Mouse (Mus musculus) v-Abl transformed pro-B cells (cell line): ENCODE results near the gene Sgce.
"Not testable (repeated sequence)": the region's sequence is repeated elsewhere in the genome, so short reads cannot be mapped to it uniquely, and the experiment has no call there.

Source experiments
- in situ Hi-C, 2 experiments: fragments of 400-800 bp; cut with MboI; formaldehyde crosslinking; loops; one replicate each; pipeline ENCODE4 v1.15.1; 2025; ENCODE audit not compliant: unreplicated experiment in 2 of 2

The Sgce gene

DNA sequence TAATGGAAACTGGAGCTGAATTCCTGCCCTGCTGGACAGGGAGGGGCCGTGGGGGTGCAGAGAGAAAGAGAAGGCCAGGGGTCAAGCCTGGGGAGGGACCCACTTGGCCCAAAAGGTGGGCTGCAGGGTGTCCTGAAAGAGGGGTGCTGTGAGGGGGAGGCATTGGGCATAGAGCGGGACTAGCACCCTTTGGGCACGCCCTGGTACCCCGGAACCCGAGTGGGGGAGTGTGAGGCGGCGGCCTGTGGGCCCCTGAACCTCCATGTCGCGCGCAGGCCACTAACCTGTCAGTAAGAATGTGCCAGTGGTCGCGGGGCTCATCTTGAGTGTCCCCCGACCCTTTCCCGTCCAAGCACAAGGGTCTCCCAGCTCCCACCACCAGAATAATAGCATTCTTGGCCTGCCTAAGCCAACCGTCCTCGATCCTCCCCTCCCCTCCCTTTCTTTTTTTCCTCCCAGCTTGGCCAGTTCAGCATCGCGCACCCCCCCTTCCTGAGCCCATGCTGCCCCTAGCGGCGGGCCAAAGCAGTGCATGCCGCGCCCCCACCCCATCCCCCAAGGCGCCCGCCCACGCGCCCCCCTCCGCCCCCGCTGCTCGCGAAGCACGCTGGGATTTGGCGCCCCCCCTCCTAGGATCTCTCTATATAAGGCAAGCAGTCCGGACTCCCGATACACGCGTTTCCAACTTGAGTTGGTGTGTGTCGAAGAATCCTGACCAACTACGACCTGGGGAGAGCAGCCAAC lies at the start of gene Sgce, which contains the start of gene Peg10:
Gene Sgce (minus strand): TSS at position 512 of the 744 bp plus-strand sequence.
Gene Peg10 (plus strand): TSS at position 611 of the 744 bp plus-strand sequence.
- in situ Hi-C loops: no loop called here

DNA sequence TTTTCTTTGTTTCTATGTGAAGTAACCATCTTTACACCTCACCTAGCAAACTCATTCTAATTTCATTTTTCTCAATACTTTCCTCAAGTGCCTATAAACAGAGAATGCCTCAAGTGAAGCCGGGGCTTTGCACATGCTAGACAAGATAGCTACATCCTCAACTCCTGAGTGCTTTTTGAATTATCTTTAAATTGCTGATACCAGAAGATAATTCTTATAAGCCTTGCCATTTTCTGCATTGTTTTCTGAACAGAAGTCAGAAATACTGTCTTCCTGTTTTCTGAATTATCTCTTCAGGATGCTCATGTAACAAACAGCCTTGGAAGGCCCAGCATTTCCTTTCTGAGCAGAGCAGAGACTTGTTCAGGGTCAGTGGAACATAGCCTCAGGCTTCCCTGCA lies 49.3 kb upstream of the Sgce start:
- in situ Hi-C loops: no loop called here

DNA sequence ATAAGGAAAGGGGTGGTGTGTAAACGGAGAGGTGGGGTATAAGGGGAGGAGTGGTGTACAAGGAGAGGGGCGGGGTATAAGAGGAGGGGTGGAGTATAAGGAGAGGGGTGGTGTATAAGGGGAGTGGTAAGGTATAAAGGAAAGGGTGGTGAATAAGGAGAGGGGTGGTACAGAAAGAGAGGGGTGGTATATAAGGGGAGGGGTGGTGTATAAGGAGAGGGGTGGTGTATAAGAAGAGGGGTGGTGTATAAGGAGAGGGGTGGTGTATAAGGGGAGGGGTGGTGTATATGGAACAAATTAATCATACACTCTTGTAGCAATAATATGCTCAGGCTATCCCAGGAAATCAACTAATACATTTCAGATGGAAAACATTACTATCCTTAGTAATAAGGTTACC lies 15.2 kb upstream of the Sgce start:
- in situ Hi-C loops: no loop called here

DNA sequence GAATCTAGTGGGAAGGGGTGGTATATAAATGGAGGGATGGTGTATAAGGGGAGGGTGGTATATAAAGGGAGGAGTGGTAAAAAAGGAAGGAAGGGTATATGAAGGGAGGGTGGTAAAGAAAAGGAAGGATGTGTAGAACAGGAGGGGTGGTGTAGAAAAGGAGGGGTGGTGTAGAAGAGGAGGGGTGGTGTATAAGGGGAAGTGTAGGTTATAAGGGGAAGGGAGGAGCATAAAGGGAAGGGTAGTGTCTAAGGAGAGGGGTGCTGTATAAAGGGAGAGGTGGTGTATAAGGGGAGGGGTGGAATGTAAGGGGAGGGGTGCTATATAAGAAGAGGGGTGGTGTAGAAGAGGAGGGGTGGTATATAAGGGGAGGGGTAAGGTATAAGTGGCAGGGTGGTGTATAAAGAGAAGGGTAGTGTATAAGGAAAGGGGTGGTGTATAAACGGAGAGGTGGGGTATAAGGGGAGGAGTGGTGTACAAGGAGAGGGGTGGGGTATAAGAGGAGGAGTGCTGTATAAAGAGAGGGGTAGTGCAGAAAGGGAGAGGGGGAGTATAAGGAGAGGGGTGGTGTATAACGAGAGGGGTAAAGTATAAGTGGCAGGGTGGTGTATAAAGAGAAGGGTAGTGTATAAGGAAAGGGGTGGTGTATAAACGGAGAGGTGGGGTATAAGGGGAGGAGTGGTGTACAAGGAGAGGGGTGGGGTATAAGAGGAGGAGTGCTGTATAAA lies 14.6 kb upstream of the Sgce start:
- in situ Hi-C loops: not testable (repeated sequence)

DNA sequence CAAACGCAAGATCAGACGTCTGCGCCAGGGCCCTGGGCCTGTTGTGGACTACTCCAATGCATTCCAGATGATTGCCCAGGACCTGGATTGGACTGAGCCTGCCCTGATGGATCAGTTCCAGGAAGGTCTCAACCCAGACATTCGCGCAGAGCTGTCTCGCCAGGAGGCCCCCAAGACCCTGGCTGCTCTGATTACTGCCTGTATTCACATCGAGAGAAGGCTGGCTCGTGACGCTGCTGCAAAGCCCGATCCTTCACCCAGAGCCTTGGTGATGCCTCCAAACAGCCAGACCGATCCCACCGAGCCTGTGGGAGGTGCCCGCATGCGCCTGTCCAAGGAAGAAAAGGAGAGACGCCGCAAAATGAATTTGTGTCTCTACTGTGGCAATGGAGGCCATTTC lies 7.9 kb upstream of the Sgce start:
- in situ Hi-C loops: no loop called here

DNA sequence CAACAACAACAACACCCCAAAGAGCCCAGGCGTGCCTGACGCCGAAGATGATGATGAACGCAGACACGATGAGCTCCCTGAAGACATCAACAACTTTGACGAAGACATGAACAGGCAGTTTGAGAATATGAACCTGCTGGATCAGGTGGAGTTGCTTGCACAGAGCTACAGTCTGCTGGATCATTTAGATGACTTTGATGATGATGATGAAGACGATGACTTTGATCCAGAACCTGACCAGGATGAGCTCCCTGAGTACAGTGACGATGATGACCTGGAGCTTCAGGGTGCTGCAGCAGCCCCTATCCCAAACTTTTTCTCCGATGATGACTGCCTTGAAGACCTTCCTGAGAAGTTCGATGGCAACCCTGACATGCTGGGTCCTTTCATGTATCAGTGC lies 7.3 kb upstream of the Sgce start:
- in situ Hi-C loops: no loop called here

DNA sequence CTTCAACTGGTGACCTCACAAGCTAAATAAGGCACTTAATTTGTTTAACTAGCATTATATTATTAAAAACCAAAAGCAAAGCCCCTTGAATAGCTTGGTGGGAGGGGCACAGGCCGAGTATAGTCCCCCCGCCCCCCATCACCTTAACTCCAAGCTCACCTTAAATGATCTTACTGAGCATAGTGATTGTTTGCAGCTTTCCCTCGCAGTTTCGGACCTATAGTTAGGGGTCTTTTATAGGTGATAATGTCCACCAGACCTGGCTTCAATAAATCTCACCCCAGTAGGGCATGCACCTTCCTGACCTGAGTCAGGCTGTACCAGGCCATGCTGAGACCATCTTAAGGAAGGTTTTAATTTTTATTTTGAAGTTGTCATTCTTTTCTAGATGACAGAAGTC lies 4.3 kb upstream of the Sgce start:
- in situ Hi-C loops: no loop called here

DNA sequence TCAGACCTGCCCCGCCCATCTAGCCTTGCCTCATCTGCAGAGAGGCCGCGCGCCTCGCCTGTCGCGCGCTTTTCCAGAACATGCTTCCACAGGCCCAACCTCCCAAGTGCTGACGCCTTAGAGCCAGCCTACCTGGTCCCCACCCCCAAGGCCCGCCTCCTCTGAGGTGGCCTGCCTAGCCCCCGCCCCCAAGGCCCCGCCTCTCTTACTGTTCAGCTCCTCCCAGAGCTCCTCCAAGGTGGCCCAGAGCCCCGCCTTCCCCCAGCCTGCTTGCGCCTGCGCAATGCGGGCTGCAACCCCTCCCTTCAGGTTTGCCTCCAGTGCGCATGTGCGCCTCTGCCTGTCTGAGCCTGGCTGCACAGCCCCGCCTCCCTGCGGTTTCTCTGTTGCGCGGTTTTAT lies 2.1 kb upstream of the Sgce start:
- in situ Hi-C loops: no loop called here

DNA sequence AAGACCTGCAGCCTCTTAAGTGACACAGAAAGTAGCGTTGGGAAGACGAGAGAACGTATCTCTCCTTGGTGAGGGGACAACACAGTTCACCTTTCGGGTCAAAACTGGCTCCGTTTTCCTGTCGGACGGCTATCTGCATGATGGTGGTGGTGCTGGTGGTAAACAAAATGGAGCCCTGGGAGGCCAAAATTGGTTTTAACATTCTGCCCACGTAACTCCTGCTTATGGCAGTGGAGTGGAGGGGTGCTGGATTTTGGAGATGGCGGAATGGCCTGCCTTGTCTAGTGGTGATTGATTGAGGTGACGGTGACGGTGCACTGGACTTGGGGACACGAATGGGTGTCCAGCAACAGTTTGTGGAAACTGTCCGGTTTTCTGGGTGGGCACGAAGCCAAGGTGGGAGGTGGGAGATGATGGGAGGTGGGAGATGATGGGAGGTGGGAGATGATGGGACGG lies 1.5 kb upstream of the Sgce start:
- in situ Hi-C loops: no loop called here

DNA sequence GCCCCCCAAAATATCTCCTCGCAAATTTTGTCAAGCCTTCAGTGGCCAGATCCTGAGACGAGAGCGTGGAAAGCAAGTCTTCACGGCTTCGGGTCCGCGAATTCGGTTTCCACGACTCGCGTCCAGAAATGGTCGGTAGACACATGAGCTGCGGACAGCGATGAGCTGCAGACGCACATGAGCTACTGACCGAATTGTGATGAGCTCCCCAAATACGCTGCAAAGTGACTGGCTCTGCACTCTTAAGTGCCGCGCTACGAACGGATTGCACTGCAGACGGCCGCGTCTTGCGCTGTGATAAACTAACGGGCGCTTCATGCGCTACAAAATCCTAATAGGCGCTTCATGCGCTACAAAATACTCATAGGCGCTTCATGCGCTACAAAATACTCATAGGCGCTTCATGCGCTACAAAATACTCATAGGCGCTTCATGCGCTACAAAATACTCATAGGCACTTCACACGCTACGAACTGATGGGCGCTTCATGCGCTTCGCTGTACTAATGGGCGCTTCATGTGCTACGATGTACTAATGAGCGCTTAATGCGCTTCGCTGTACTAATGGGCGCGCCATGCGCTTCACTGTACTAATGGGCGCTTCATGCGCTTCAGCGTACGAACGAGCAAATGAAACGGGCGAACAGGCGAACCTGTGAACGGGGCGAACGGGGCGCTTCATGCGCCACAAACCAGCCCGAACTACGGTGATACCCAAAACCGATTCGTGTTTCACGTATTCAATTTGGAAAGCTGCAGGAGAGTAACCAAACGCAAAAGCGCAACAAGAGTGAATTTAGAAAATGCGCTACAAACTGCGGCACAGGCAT lies 884 bp upstream of the Sgce start:
- in situ Hi-C loops: no loop called here

DNA sequence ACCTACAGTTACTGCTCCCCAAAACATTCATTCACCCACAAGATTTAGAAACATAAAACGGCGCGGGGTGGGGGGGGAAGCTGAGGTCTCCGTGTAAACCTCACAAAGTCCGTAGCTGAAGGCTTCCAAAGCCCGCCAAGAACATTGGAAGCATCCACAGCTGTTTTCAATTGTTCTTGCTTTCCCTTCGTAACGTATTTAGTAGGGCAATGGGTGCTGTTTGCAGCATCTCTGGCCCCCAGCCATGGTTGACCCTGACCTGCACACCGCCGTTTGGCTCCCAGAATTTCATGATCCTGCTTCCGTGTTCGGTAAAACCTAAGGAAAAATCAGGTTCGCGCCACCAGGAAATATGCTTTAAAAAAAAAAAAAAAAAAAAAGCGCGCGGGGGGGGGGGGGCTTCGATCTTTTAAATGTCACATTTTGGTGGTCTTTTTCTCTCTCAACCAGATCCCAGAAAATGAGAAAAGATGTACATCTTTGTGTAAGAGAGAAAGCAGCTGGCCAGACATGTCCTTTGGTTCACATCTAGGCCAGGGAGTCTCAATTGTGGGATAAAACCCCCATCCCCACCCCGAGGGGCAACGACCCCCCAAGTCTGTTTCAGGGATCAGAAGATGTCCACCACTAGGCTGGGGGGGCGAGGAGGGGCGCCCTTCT lies 841 bp downstream of the Sgce start:
- in situ Hi-C loops: no loop called here

DNA sequence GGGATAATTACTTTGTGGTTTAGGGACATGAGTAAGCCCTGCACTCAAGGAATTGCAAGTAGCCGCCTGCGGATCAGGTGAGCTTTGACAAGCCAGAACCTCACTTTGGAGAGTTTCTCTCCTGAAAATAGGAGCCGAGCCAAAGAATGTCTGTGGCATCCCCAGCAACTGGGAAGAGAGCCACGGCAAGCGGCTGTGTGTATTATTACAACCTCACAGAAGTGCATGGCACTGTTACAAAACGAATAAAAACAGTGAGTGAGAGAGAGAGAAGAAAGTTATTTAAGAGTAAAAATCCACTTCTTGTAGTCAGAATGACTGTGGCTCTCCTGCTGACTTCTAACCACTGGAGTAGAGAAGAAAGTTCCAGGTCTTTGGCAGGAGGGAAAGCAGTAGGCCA lies 6.5 kb downstream of the Sgce start:
- in situ Hi-C loops: no loop called here

DNA sequence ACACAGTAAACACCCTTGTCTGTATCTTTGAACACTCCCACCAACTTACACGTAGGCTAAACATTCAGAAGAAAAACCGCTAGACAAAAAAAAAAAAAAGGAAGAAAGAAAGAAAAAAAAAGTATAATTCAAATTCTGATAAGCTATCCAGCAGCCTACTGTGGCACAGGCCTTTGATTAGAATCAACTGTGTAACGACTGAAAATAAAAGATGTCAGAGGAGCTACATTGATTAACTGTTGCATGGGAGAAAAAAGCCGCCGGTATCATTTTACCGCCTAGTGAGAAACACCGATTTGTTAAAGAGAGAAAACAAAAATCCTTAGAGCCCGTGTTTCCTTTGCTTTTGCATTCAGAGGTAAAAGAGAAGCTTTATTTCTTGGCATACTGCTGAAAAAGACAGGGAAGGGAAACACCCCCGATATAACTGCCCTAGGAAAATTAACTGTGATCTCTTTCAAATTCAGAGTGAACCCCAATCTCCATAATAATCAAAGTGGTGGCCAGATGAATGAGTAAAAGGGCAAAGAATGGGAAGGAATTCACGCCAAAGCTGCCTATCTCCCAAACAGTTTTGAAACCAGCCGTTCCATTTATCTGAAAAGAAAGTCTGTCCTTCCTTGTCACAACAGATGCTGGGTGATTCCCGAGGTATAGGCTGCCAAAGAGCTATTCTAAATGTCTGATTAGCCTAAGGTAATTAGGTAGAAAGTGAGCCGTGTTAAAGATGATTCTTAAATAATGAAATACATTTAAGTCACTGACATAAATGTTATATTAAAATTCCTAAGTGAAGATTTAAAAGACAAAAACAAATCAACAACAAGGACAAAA lies 7.3 kb downstream of the Sgce start:
- in situ Hi-C loops: no loop called here

DNA sequence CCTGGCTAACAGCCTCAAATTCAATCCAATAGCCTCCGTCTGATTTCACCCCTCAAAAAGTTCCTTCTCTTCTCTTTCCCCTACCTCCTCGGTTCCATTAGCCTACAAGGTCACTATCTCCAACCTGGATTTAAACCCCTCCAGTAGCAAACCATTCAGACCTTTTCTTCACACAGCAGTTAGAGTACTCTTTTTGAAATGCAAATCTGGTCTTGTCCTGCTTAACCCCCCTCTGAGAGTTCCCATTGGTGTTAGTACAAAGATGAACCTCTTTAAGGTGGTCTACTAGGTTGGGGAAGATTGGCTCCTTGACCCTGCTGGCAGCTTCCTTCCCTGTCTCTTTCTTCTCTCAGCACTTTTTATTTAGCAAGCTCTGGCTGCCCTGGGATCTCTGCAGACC lies 8.3 kb downstream of the Sgce start:
- in situ Hi-C loops: no loop called here

DNA sequence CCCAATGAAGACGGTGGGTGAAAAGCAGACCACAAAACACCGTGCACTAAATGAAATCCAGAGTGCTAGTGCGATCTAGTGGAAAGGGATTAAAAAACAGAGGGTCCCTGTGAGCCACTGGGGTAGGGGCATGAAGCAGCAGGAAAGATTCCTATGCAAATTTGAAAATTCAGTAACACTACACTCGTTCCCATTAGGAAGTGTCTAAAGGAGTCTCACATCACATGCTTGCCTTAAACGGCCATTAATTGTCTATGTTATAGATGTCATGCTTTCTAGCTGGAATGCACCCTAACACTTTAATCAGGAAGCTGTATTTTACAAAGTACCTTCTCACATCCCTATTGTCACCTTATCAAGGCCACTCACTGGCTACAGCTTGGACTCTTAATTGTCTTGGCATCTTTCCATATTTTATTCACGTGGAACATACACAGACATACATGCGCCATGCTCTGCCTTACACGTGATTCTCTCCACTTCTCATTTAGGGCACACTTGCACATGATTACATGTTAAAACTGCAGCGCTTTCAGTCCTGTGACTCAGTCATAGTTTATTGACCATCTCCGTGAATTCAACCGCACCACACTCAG lies 8.9 kb downstream of the Sgce start:
- in situ Hi-C loops: no loop called here

DNA sequence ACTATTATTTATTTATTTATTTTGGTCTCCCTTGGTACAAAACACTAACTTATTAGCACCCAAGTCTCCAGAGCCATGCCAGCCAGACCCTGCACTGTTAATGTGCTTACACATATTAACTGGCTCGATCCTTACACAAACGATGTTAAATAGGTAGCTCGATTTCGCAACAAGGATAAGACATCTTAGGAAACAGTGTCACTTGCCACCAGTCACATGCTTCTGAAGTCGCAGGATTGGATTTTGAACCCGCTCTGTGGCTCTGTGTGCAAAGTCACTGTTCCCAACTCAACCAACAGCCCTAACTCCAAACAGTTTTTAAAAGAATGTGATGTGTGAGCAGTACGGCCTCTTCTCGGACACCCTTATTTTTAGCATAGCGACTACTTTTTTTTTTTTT lies 10.6 kb downstream of the Sgce start:
- in situ Hi-C loops: no loop called here

DNA sequence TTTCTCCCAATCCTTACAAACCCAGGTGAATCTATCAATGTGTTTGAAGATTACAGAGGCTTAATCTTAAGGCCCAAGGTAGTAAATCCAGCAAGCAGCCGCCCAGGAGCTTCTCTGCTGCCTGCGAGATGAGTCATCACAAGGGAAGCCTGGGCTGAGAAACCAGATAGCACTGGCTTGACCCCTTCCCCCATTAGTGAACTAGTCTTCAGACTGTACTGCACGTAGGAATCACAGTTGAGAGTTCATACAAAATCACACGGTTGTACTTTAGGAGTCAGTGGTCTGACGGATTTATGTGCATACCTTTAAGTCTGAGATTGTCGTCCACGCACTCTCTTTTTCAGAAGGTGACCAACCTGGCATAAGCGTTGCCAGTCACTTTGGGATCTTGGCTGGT lies 13.8 kb downstream of the Sgce start:
- in situ Hi-C loops: no loop called here

DNA sequence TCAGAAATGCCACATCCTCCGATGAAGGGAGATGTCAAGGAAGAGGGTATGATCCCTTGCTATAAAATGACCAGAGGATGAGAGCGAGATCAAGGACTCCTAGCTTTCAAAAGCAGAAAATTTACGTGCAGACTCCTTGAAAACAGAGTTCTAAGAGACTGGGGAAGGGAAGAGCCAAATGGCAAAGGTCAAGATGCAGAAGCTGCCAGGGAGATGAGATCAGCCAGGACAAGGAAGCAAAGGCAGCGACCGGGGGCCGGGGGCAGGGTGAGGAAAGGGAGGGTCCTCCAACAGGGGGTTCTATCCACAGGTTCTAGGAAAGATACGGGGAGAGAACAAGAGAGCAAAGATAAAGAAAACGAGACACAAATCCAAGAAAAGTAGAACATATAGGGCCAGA lies 15.3 kb downstream of the Sgce start:
- in situ Hi-C loops: no loop called here

DNA sequence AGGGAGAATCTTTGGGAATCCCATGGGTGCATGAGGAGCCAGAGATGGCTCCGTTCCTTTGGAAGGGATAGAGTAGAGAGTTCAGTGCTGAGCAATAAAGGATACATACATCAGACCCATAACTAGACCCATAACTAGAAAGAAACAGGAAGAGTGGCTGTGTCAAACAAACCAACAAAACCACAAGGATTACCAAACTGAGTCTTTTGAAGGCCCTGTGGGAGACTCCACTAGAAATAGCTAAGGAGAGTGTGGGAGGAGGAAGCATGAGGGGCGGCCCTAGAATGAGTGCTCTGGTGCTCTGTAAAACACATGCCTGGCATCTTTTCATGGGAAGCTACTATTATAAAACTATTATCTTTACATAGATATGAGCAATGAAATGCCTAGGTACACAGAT lies 18.7 kb downstream of the Sgce start:
- in situ Hi-C loops: no loop called here
